Comparison of ENCODE assay signal across 15 mouse cellular contexts in genomic region chr4:57046160-57046571, GRCm38 (mm10). TPM values are rescaled to one million over a fixed set of nuclear protein-coding genes. Genes with fewer than 3 reads are reported as not detected.
DNase-seq lines count a peak whose midpoint lies in the region; ATAC-seq and TF ChIP-seq lines count a peak whose summit lies in the region.
"Had no signal": no experiment of that assay in that cellular context is flagged by ENCODE, and none has a peak within 500 bp of the region (broad histone marks: within the 10 kb centered on the region; RNA-seq: fewer than 3 reads in every experiment).

No protein-coding gene starts in this region.

- no peak overlapping the region for H3K4me2 ChIP-seq in embryonic facial prominence, embryonic 14.5 days (ENCODE audit: low read depth, low read length)
- no peak overlapping the region for H3K4me2 ChIP-seq in liver, embryonic 11.5 days
- H3K4me2 ChIP-seq in liver, postnatal 0 days (ENCODE audit: low read depth, low read length), result no peak overlapping the region

- no peaks in the 10 kb centered on the region; the same call in 1 of the 2 replicates for H3K9me3 ChIP-seq in embryonic facial prominence, embryonic 14.5 days (ENCODE audit: control insufficient read depth, low read length)
- no peaks in the 10 kb centered on the region for H3K9me3 ChIP-seq in embryonic facial prominence, embryonic 10.5 days
- no peaks in the 10 kb centered on the region for H3K9me3 ChIP-seq in liver, embryonic 11.5 days (ENCODE audit: control insufficient read depth, low read length)
- no peaks in the 10 kb centered on the region for H3K9me3 ChIP-seq in liver, postnatal 0 days (ENCODE audit: low read length)
- H3K9me3 ChIP-seq: limb, embryonic 10.5 days had no signal

- no peaks in the 10 kb centered on the region for H3K36me3 ChIP-seq in embryonic facial prominence, embryonic 14.5 days (ENCODE audit: control insufficient read depth, insufficient read depth, low read length)
- no peaks in the 10 kb centered on the region for H3K36me3 ChIP-seq in embryonic facial prominence, embryonic 10.5 days (replicated peaks)
- H3K36me3 ChIP-seq in liver, embryonic 11.5 days (ENCODE audit: control insufficient read depth, insufficient read depth, low read length), result no peaks in the 10 kb centered on the region
- no peaks in the 10 kb centered on the region for H3K36me3 ChIP-seq in liver, postnatal 0 days (replicated peaks; ENCODE audit: insufficient read depth, low read length)
- H3K36me3 ChIP-seq: limb, embryonic 10.5 days had no signal

- no peaks in the 10 kb centered on the region for H3K4me1 ChIP-seq in embryonic facial prominence, embryonic 14.5 days (ENCODE audit: control insufficient read depth, insufficient read depth, low read length)
- H3K4me1 ChIP-seq in embryonic facial prominence, embryonic 10.5 days, result peaks cover 14% of the 10 kb centered on the region
- H3K4me1 ChIP-seq in liver, embryonic 11.5 days (replicated peaks; ENCODE audit: control insufficient read depth, insufficient read depth, low read length), result no peaks in the 10 kb centered on the region
- H3K4me1 ChIP-seq in liver, postnatal 0 days (ENCODE audit: insufficient read depth), result peaks cover 3% of the 10 kb centered on the region; the same call in 1 of the 2 replicates
- H3K4me1 ChIP-seq: limb, embryonic 10.5 days had no signal

- TF ChIP-seq EP300 in liver, postnatal 0 days (IDR thresholded peaks at IDR 0.05; ENCODE audit: low read depth), result no peak

- 74% methylated on average over 9 of the region's 9 CpGs for WGBS in embryonic facial prominence, embryonic 14.5 days
- 85% methylated on average over 9 of the region's 9 CpGs for WGBS in embryonic facial prominence, embryonic 10.5 days
- 90% methylated on average over 9 of the region's 9 CpGs for WGBS in liver, embryonic 11.5 days
- 70% methylated on average over 9 of the region's 9 CpGs for WGBS in liver, postnatal 0 days (ENCODE audit: insufficient replicate concordance)

- no peaks in the 10 kb centered on the region for H3K27me3 ChIP-seq in embryonic facial prominence, embryonic 14.5 days (replicated peaks; ENCODE audit: control insufficient read depth, insufficient read depth, low read length)
- no peaks in the 10 kb centered on the region for H3K27me3 ChIP-seq in embryonic facial prominence, embryonic 10.5 days (replicated peaks; ENCODE audit: low read depth, poor library complexity, severe bottlenecking)
- no peaks in the 10 kb centered on the region for H3K27me3 ChIP-seq in liver, embryonic 11.5 days (replicated peaks; ENCODE audit: control insufficient read depth, insufficient read depth, low read length)
- H3K27me3 ChIP-seq in liver, postnatal 0 days (ENCODE audit: insufficient read depth, low read length), result no peaks in the 10 kb centered on the region

- no peak overlapping the region for H3K4me3 ChIP-seq in embryonic facial prominence, embryonic 14.5 days (ENCODE audit: low read depth, low read length)
- no peak overlapping the region for H3K4me3 ChIP-seq in embryonic facial prominence, embryonic 10.5 days
- H3K4me3 ChIP-seq in liver, embryonic 11.5 days (ENCODE audit: low read depth, low read length), result no peak overlapping the region
- H3K4me3 ChIP-seq in liver, postnatal 0 days (ENCODE audit: low read depth, low read length), result no peak overlapping the region
- H3K4me3 ChIP-seq: limb, embryonic 10.5 days had no signal

- H3K27ac ChIP-seq in embryonic facial prominence, embryonic 14.5 days (replicated peaks; ENCODE audit: low read depth, low read length), result no peak overlapping the region
- no peak overlapping the region for H3K27ac ChIP-seq in embryonic facial prominence, embryonic 10.5 days (replicated peaks)
- no peak overlapping the region for H3K27ac ChIP-seq in liver, embryonic 11.5 days (ENCODE audit: low read depth, low read length)
- H3K27ac ChIP-seq in liver, postnatal 0 days (ENCODE audit: low read depth), result no peak overlapping the region
- H3K27ac ChIP-seq: limb, embryonic 10.5 days had no signal

- 0 out of 2 replicates have a peak, but pooled peaks have one; percentile 37 for ATAC-seq in embryonic facial prominence, embryonic 14.5 days (ENCODE audit: low read depth)
- ATAC-seq in liver, embryonic 11.5 days (replicated peaks; ENCODE audit: low FRiP score), result no peak
- no peak for ATAC-seq in liver, postnatal 0 days

- no peak for TF ChIP-seq CTCF in liver, postnatal 0 days (IDR thresholded peaks at IDR 0.05; ENCODE audit: low read depth)

- no peak overlapping the region for H3K9ac ChIP-seq in embryonic facial prominence, embryonic 14.5 days (ENCODE audit: low read depth, low read length)
- no peak overlapping the region for H3K9ac ChIP-seq in liver, embryonic 11.5 days (ENCODE audit: low read depth, low read length)
- H3K9ac ChIP-seq in liver, postnatal 0 days (replicated peaks), result no peak overlapping the region

- DNase-seq in embryonic facial prominence, embryonic 14.5 days (ENCODE audit: low spot score), result no peak
- no peak for DNase-seq in embryonic facial prominence, embryonic 10.5 days (ENCODE audit: low spot score)
- DNase-seq in liver, result peak; percentile 14
- DNase-seq in liver, embryonic 11.5 days (ENCODE audit: low spot score), result no peak
- DNase-seq in cerebellum, adult 8-10 months, result peak; percentile 96
- peak; percentile 45 for DNase-seq in liver, postnatal 0 days
- DNase-seq in yolk sac, embryonic 10.5 days (ENCODE audit: low spot score), result no peak
- DNase-seq in heart, postnatal 4 days, result no peak
- DNase-seq: gastrocnemius, postnatal 10 days; lung, postnatal 14 days; spleen, adult 18-20 months; thymus, postnatal 36 days had no signal

RNA-seq across cellular contexts. Expression of gene Frrs1l, which starts 56.0 kb away (rescaled TPM):
- 4.0 and 4.9 TPM in 2 replicates for polyA plus RNA-seq in embryonic facial prominence, embryonic 14.5 days (2014; fragmentation: Nextera tagmentation; extraction: Ambion mirVana)
- polyA plus RNA-seq in embryonic facial prominence, embryonic 10.5 days (2016; fragmentation: Nextera tagmentation; extraction: Ambion mirVana), result 0.80 and 1.4 TPM in 2 replicates
- polyA plus RNA-seq in liver, embryonic 11.5 days (2014; fragmentation: Nextera tagmentation; extraction: Ambion mirVana), result 0.09 and 0.33 TPM in 2 replicates
- not detected in 2 replicates for polyA plus RNA-seq in liver, postnatal 0 days (2015; fragmentation: Nextera tagmentation; extraction: Ambion mirVana)
- under 1 TPM; 0.07 to 0.16 TPM for total RNA-seq in heart, postnatal 4 days (2021)
- total RNA-seq: MEL had no signal
- polyA plus RNA-seq: heart, postnatal 0 days had no signal

Comparison
In these comparisons a context has a peak if more than half of its experiments do, and no peak if none do; other contexts are left out.
1. DNase-seq: peak in liver (single experiment), cerebellum, adult 8-10 months (single experiment) and liver, postnatal 0 days (single experiment); none in embryonic facial prominence, embryonic 14.5 days (single experiment), embryonic facial prominence, embryonic 10.5 days (single experiment), liver, embryonic 11.5 days (single experiment), yolk sac, embryonic 10.5 days (single experiment) and heart, postnatal 4 days (single experiment).